Mouse (Mus musculus) erythroblast, embryonic 14.5 days (primary cell): ENCODE results near the gene Scpep1.

ENCODE experiments used
- GATA1 ChIP-seq: IDR thresholded peaks from 2 replicates; pipeline ENCODE4 v1.6.1; 2012; ENCODE audit warnings: low read length, inconsistent platforms, mixed read lengths
- TAL1 ChIP-seq: IDR thresholded peaks from 3 replicates; pipeline ENCODE4 v1.6.1; 2012; ENCODE audit warnings: low read length, inconsistent platforms, mixed read lengths

GRCm38 (mm10) chr11:88905621-88906020 lies 49.6 kb downstream of the Scpep1 start:
- no peak for TF ChIP-seq GATA1
- TF ChIP-seq TAL1 = no peak
